Comparison of ENCODE assay signal across 10 mouse cellular contexts in the genomic region with DNA sequence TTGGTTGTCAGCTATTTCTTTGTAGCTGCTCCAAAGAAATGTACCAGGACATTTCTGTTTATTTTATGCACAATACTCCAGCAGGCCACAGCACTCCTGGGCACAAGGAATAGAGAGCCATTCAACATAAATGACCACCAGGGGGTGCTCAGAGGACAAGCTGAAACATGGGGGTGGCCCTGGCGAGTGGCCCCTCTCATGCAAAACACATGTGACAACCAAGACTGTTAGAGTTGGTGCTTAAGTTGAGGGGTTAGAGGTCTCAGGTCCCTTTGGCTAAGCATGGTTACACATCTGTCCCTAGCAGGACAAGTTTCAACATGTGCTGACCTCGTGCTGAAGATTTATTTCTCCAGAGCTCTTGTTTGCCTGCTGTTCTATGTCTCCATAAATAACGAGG.
DNase-seq lines count a peak whose midpoint lies in the region; ATAC-seq and TF ChIP-seq lines count a peak whose summit lies in the region.
"Had no signal": no experiment of that assay in that cellular context is flagged by ENCODE, and none has a peak within 500 bp of the region (broad histone marks: within the 10 kb centered on the region; RNA-seq: fewer than 3 reads in every experiment).

No protein-coding gene starts in this region.

- no peak overlapping the region for H3K4me2 ChIP-seq in kidney, embryonic 15.5 days
- no peak overlapping the region for H3K4me2 ChIP-seq in forebrain, embryonic 15.5 days (replicated peaks)
- H3K4me2 ChIP-seq: embryonic facial prominence, embryonic 13.5 days; limb, embryonic 15.5 days had no signal

- no peak for TF ChIP-seq EP300 in ES-Bruce4 (IDR thresholded peaks at IDR 0.05; ENCODE audit: insufficient read depth, low read depth, low read length)

- WGBS in kidney, embryonic 15.5 days = 30% methylated on average over 3 of the region's 3 CpGs
- WGBS in forebrain, embryonic 15.5 days = 60% methylated on average over 3 of the region's 3 CpGs

- H3K4me3 ChIP-seq in ES-Bruce4 (ENCODE audit: low read depth, low read length) = no peak overlapping the region
- H3K4me3 ChIP-seq in kidney, embryonic 15.5 days (replicated peaks) = no peak overlapping the region
- H3K4me3 ChIP-seq in forebrain, embryonic 15.5 days = no peak overlapping the region
- H3K4me3 ChIP-seq: embryonic facial prominence, embryonic 13.5 days; limb, embryonic 15.5 days had no signal

- peak; percentile 56 for TF ChIP-seq CTCF in ES-Bruce4 (IDR thresholded peaks at IDR 0.05; ENCODE audit: low read depth, low read length)

- H3K9me3 ChIP-seq in ES-Bruce4 (replicated peaks; ENCODE audit: control insufficient read depth, insufficient read depth, low read length, poor library complexity, severe bottlenecking) = no peaks in the 10 kb centered on the region
- H3K9me3 ChIP-seq in kidney, embryonic 15.5 days (replicated peaks) = no peaks in the 10 kb centered on the region
- H3K9me3 ChIP-seq in forebrain, embryonic 15.5 days = no peaks in the 10 kb centered on the region
- H3K9me3 ChIP-seq: embryonic facial prominence, embryonic 13.5 days; limb, embryonic 15.5 days had no signal

- 0 out of 2 replicates have a peak, but pooled peaks have one; percentile 52 for ATAC-seq in kidney, embryonic 15.5 days (replicated peaks; ENCODE audit: low FRiP score)
- ATAC-seq in forebrain, embryonic 15.5 days (replicated peaks) = no peak

- H3K27me3 ChIP-seq in ES-Bruce4 (ENCODE audit: control insufficient read depth, insufficient read depth, low read length, poor library complexity, severe bottlenecking) = no peaks in the 10 kb centered on the region
- no peaks in the 10 kb centered on the region for H3K27me3 ChIP-seq in kidney, embryonic 15.5 days
- H3K27me3 ChIP-seq in forebrain, embryonic 15.5 days = no peaks in the 10 kb centered on the region
- H3K27me3 ChIP-seq: embryonic facial prominence, embryonic 13.5 days; limb, embryonic 15.5 days had no signal

- DNase-seq in kidney, adult 18-20 months = peak; percentile 17
- no peak for DNase-seq in kidney, adult 11 months
- peak; percentile 21 for DNase-seq in brain, adult 2 months (ENCODE audit: low read depth, low spot score)
- peak; percentile 6 for DNase-seq in retina, postnatal 1 day
- no peak for DNase-seq in right cerebral cortex, adult 18-20 months

- no peaks in the 10 kb centered on the region for H3K4me1 ChIP-seq in ES-Bruce4 (ENCODE audit: control insufficient read depth, insufficient read depth, low read length)
- peaks cover 11% of the 10 kb centered on the region for H3K4me1 ChIP-seq in kidney, embryonic 15.5 days
- no peaks in the 10 kb centered on the region for H3K4me1 ChIP-seq in forebrain, embryonic 15.5 days
- H3K4me1 ChIP-seq: limb, embryonic 15.5 days had no signal

- no peak overlapping the region for H3K9ac ChIP-seq in ES-Bruce4 (ENCODE audit: low read depth, poor library complexity, severe bottlenecking)
- no peak overlapping the region for H3K9ac ChIP-seq in kidney, embryonic 15.5 days
- no peak overlapping the region for H3K9ac ChIP-seq in forebrain, embryonic 15.5 days (replicated peaks)
- H3K9ac ChIP-seq: embryonic facial prominence, embryonic 13.5 days; limb, embryonic 15.5 days had no signal

- H3K36me3 ChIP-seq in ES-Bruce4 (ENCODE audit: control insufficient read depth, insufficient read depth, low read length, poor library complexity, severe bottlenecking) = no peaks in the 10 kb centered on the region
- no peaks in the 10 kb centered on the region for H3K36me3 ChIP-seq in kidney, embryonic 15.5 days
- no peaks in the 10 kb centered on the region for H3K36me3 ChIP-seq in forebrain, embryonic 15.5 days
- H3K36me3 ChIP-seq: embryonic facial prominence, embryonic 13.5 days; limb, embryonic 15.5 days had no signal

- TF ChIP-seq POLR2A in ES-Bruce4 (IDR thresholded peaks at IDR 0.05; ENCODE audit: insufficient read depth, low read length) = no peak

- no peak overlapping the region for H3K27ac ChIP-seq in ES-Bruce4 (ENCODE audit: insufficient read depth, low read length)
- H3K27ac ChIP-seq in kidney, embryonic 15.5 days = no peak overlapping the region
- H3K27ac ChIP-seq in forebrain, embryonic 15.5 days (replicated peaks) = no peak overlapping the region
- H3K27ac ChIP-seq: embryonic facial prominence, embryonic 13.5 days; limb, embryonic 15.5 days had no signal

Comparison
In these comparisons a context has a peak if more than half of its experiments do, and no peak if none do; other contexts are left out.
1. DNase-seq: peak in kidney, adult 18-20 months (single experiment), brain, adult 2 months (single experiment) and retina, postnatal 1 day (single experiment); none in kidney, adult 11 months (single experiment) and right cerebral cortex, adult 18-20 months (single experiment).